Mouse (Mus musculus): ENCODE measurements around the gene Cntnap5c.

- TF ChIP-seq CTCF (IDR thresholded peaks at IDR 0.05; ENCODE audit: control insufficient read depth, insufficient read depth, insufficient read length), result no peak
- no peak for TF ChIP-seq USF1 (IDR thresholded peaks at IDR 0.05; ENCODE audit: low read depth)
- TF ChIP-seq FOSL1 (IDR thresholded peaks at IDR 0.05; ENCODE audit: insufficient read depth, low read length, poor library complexity, severe bottlenecking), result no peak
- TF ChIP-seq MAX (IDR thresholded peaks at IDR 0.05), result no peak
Observed at GRCm38 (mm10) chr17:58104505-58104904, 335.1 kb downstream of the Cntnap5c start.

Data from C2C12 (cell line).